Mouse (Mus musculus) c-Kit-negative CD71-positive TER-119-positive erythroid progenitor cells, embryonic 14.5 days (primary cell): Measurements from ENCODE around the gene Krtap16-1.

ENCODE experiments used
- DNase-seq: peaks from one replicate; pipeline ENCODE4 v3.0.0-alpha.2; 2013; ENCODE audit warnings: low read depth, low spot score

Krtap16-1 gene

DNA sequence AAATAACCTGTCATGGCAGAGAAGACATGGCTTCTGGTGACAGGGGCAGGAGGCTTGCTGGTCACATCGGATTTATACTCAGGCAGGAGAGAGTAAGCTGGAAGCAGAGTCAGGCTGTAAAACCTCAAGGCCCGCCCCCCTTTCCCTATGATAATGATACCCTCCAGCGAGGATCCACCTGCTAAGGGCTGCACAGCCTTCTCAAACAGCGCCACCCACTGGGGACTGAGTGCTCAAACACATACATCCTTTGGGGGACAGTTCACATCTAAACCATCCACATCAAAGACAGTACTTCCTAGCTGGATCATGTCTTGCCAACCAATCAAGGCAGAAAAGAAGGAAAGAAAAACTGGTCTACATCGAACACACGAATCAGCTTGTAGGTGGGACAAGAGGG, 22.2 kb downstream of the Krtap16-1 start:
- DNase-seq, result no peak

- no peak for DNase-seq
Measured at GRCm38 (mm10) chr11:99948175-99948574, 38.2 kb downstream of the Krtap16-1 start, which contains the start of gene Krtap9-5. Gene Krtap9-5 (plus strand): TSS chr11:99948475.

DNA sequence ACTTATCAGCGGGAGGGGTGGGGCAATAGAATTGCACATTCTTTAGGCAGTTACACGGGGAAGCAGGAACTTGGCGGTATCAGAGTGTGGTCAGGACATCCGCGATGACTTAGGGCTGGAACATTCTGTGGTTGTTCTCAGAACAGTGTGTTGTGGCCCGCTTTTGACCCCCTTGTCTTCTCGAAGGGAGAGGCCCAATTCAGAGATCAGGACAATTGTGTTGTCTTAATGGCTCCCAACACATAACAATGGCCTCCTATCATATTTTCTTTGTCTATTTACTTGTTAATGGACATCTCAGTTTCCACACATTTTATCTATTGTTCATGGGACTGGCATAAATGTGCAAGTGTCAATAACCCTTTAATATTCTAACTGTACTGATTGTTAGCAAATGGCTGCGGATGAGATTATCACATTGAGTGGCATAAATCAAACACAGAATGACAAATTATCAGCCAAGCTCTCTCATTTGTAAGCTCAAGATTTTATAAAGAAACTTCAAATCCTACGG, 48.6 kb downstream of the Krtap16-1 start:
- no peak for DNase-seq

DNA sequence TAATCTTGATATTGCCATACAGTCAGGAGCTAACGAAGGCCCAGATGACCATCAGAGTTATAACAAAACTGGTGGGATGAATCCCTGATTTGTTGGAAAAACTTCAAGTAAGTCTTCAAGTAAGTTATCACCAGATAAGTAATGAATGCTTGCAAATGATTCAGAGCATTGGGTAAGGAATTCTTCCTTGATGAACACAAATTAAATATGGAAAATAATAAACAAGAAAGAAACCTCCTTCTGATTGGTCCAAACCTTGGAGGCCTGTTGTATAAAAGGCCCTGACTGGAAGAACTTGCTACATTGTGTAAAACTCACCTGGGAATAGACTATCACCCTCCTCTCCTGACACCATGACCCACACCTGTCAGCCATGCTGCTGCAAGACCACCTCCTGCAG, 50.4 kb downstream of the Krtap16-1 start, which contains the start of gene Krtap31-2:
TSS of gene Krtap31-2 (plus strand) at position 301 of the 400 bp plus-strand sequence.
- no peak for DNase-seq
